Mouse (Mus musculus): ENCODE measurements around the gene Trim7. TPM values are rescaled to one million over a fixed set of nuclear protein-coding genes. Genes with fewer than 3 reads are reported as not detected.
"Not testable (repeated sequence)": the region's sequence is repeated elsewhere in the genome, so short reads cannot be mapped to it uniquely, and the experiment has no call there.

Trim7 gene
- polyA plus RNA-seq, 1 experiment, result 12.6 TPM

DNA sequence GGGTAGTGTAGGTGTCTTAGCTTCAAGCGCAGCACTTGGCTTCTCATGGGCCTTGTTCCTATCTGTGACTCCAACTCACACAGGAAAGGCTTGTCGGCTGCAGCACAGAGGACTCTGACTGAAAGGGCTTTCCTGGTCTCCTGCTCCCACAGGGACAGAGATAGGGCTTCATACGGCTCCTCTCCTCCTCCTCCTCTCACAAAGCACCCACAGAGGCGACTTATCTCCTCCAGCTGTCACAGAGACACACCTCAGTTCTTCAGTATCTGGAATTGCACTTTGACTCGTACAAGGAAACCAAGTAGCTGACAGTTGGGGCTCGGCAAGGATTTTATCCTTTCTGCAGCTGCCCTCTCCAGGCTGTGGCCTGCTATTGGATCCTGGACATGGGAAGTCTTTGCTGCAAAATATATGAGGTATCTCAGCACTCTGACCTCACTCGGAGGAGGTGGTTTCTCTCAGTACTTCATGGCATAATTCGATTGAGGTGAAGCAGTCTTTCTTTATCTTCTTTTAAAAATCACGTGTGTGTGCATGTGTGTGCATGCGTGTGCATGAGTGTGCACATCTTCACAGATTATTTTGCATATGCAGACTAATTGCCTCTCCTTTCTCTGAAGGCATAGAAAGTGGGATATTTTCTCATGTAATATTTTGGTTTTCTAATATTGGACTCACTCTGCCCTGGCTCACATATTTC lies 47.8 kb downstream of the Trim7 start:
- 26% methylated on average over 10 of the region's 10 CpGs for WGBS
- H3K4me3 ChIP-seq (ENCODE audit: low read depth, low read length), result no peak overlapping the region; the same call in 1 of the 2 replicates
- no peaks in the 10 kb centered on the region for H3K27me3 ChIP-seq (ENCODE audit: control insufficient read depth, insufficient read depth, low read length)
- peak overlapping the region; percentile 94 for H3K27ac ChIP-seq (ENCODE audit: insufficient read depth, low read depth, low read length)
- TF ChIP-seq CTCF (IDR thresholded peaks at IDR 0.05; ENCODE audit: extremely low read depth, insufficient read length, insufficient replicate concordance, low read depth, low read length), result peak; percentile 52; the same call in 1 of the 2 replicates
- TF ChIP-seq POLR2A (IDR thresholded peaks at IDR 0.05; ENCODE audit: low read depth, low read length), result peak; percentile 30; the same call in 1 of the 2 replicates
- H3K4me1 ChIP-seq (ENCODE audit: control insufficient read depth, insufficient read depth, insufficient read length, low read length), result peaks cover 10% of the 10 kb centered on the region; the same call in 1 of the 2 replicates
- H3K36me3 ChIP-seq (ENCODE audit: control insufficient read depth, insufficient read depth, low read length), result no peaks in the 10 kb centered on the region

GRCm38 (mm10) chr11:48874465-48874864 lies 48.5 kb downstream of the Trim7 start:
- H3K27me3 ChIP-seq (ENCODE audit: control insufficient read depth, insufficient read depth, low read length), result no peaks in the 10 kb centered on the region
- no peak for TF ChIP-seq CTCF (IDR thresholded peaks at IDR 0.05; ENCODE audit: extremely low read depth, insufficient read length, insufficient replicate concordance, low read depth, low read length)
- TF ChIP-seq POLR2A (IDR thresholded peaks at IDR 0.05; ENCODE audit: low read depth, low read length), result no peak
- WGBS, result 0% methylated on average over 4 of the region's 4 CpGs
- H3K4me3 ChIP-seq (ENCODE audit: low read depth, low read length), result no peak overlapping the region
- H3K36me3 ChIP-seq (ENCODE audit: control insufficient read depth, insufficient read depth, low read length), result no peaks in the 10 kb centered on the region
- peaks cover 8% of the 10 kb centered on the region; the same call in 1 of the 2 replicates for H3K4me1 ChIP-seq (ENCODE audit: control insufficient read depth, insufficient read depth, insufficient read length, low read length)
- H3K27ac ChIP-seq (ENCODE audit: insufficient read depth, low read depth, low read length), result no peak overlapping the region

- H3K27ac ChIP-seq (ENCODE audit: insufficient read depth, low read depth, low read length); H3K36me3 ChIP-seq (ENCODE audit: control insufficient read depth, insufficient read depth, low read length); H3K4me1 ChIP-seq (ENCODE audit: control insufficient read depth, insufficient read depth, insufficient read length, low read length); H3K27me3 ChIP-seq (ENCODE audit: control insufficient read depth, insufficient read depth, low read length); H3K4me3 ChIP-seq (ENCODE audit: low read depth, low read length): not testable (repeated sequence)
- WGBS, result 93% methylated on average over 1 of the region's 1 CpGs
Measured at GRCm38 (mm10) chr11:48875343-48875837, 49.5 kb downstream of the Trim7 start.

DNA sequence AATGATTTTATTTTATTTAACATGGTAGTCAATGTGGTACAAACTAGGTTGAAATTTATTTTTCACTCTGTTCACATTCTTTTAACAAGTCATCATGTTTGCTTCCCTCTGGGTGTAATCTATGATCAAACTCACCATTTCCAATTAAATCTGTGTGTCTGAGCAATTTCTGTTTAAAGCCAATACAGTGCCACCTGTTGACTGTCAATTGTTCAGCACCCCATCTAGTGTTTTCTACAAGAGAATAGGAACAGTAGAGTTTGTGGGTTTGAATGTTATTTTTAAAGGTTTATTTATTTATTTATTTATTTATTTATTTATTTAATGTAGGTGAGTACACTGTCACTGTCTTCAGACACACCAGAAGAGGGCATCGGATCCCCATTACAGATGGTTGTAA lies 50.7 kb downstream of the Trim7 start:
- H3K27ac ChIP-seq (ENCODE audit: insufficient read depth, low read depth, low read length), result no peak overlapping the region
- 92% methylated on average over 1 of the region's 1 CpGs for WGBS
- no peak for TF ChIP-seq CTCF (IDR thresholded peaks at IDR 0.05; ENCODE audit: extremely low read depth, insufficient read length, insufficient replicate concordance, low read depth, low read length)
- TF ChIP-seq POLR2A (IDR thresholded peaks at IDR 0.05; ENCODE audit: low read depth, low read length), result no peak

GRCm38 (mm10) chr11:48898812-48899431 lies 73.0 kb downstream of the Trim7 start:
- Histone ChIP-seq H3K36me3 (ENCODE audit: control insufficient read depth, insufficient read depth, low read length) (peaks cover 3% of the 10 kb centered on the region; the same call in 1 of the 2 replicates), H3K27ac (ENCODE audit: insufficient read depth, low read depth, low read length) (peak overlapping the region; percentile 84), H3K27me3 (ENCODE audit: control insufficient read depth, insufficient read depth, low read length) (no peaks in the 10 kb centered on the region), H3K4me3 (ENCODE audit: low read depth, low read length) (no peak overlapping the region), H3K4me1 (ENCODE audit: control insufficient read depth, insufficient read depth, insufficient read length, low read length) (peaks cover 16% of the 10 kb centered on the region)
- 15% methylated on average over 2 of the region's 2 CpGs for WGBS
- no peak for TF ChIP-seq CTCF (IDR thresholded peaks at IDR 0.05; ENCODE audit: extremely low read depth, insufficient read length, insufficient replicate concordance, low read depth, low read length)
- TF ChIP-seq POLR2A (IDR thresholded peaks at IDR 0.05; ENCODE audit: low read depth, low read length), result no peak

More for the DNA sequence above, 50.7 kb downstream of the Trim7 start:
- no peak overlapping the region for H3K4me3 ChIP-seq (ENCODE audit: low read depth, low read length)
- H3K4me1 ChIP-seq (ENCODE audit: control insufficient read depth, insufficient read depth, insufficient read length, low read length), result peaks cover 8% of the 10 kb centered on the region; the same call in 1 of the 2 replicates
- H3K27me3 ChIP-seq (ENCODE audit: control insufficient read depth, insufficient read depth, low read length), result no peaks in the 10 kb centered on the region
- H3K36me3 ChIP-seq (ENCODE audit: control insufficient read depth, insufficient read depth, low read length), result no peaks in the 10 kb centered on the region

DNA sequence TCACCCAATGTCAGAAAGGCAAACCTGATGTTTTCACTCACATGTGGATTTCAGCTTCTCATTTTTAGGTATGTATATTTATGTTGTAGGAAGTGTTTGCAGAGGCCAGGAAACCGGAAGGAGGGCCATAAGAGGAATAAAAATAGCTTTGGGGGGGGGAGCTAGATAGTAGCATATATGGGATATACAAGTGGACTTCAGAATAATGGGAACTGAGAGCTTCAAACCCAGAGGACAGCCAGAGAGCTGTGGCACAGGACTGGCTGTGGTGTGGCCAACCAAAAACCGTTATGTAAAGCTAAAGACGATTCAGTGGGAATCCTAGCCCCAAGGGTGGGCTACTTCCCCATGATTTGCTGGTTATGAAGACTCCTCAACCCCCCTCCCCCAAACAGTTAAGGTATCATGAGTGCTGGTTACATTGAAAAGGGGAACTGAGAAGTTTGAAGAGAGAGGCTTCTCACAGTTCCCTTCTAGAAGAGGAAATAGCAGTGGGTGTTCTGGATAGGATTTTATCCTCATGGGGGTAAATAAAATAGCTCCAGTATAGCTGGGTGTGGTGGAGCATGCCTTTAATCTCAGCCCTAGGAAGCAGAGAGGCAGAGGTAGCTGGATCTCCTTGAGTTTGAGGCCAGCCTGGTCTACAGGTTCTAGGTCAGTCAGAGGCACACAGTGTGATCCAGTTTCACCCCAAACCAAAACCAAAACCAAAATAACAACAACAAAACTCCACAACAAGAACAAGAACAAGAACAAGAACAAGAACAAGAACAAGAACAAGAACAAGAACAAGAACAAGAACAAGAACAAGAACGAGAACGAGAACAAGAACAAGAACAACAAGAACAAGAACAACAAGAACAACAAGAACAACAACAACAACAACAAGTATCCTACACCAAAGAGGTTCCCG lies 75.0 kb downstream of the Trim7 start:
- 80% methylated on average over 6 of the region's 6 CpGs for WGBS
- Histone ChIP-seq H3K4me3 (ENCODE audit: low read depth, low read length) (peak overlapping the region; percentile 38; the same call in 1 of the 2 replicates), H3K4me1 (ENCODE audit: control insufficient read depth, insufficient read depth, insufficient read length, low read length) (peaks cover 16% of the 10 kb centered on the region), H3K27ac (ENCODE audit: insufficient read depth, low read depth, low read length) (peak overlapping the region; percentile 93)
- not testable (repeated sequence) for H3K36me3 ChIP-seq (ENCODE audit: control insufficient read depth, insufficient read depth, low read length); H3K27me3 ChIP-seq (ENCODE audit: control insufficient read depth, insufficient read depth, low read length)

DNA sequence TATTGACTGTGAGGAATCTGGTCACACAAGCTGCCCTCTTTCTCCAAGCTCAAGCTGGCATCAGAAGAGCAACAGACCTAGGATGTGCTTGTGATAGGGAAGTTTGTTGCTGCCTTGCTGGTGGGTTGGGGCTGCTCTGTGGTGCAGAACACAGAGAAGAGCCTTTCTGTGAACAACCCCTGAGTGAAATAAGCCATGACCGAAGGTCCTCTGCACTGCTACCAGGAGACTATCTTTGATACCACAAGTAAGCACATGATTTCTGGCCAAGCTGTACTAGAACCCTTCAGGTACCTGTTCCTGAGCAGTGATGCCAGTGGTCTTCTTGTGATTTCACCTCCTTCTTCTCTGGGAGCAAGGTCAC lies 75.6 kb downstream of the Trim7 start:
- Histone ChIP-seq H3K27ac (ENCODE audit: insufficient read depth, low read depth, low read length) (peak overlapping the region; percentile 93), H3K4me3 (ENCODE audit: low read depth, low read length) (peak overlapping the region; percentile 32; the same call in 1 of the 2 replicates), H3K4me1 (ENCODE audit: control insufficient read depth, insufficient read depth, insufficient read length, low read length) (peaks cover 16% of the 10 kb centered on the region)
- WGBS, result 47% methylated on average over 1 of the region's 1 CpGs
- not testable (repeated sequence) for H3K27me3 ChIP-seq (ENCODE audit: control insufficient read depth, insufficient read depth, low read length); H3K36me3 ChIP-seq (ENCODE audit: control insufficient read depth, insufficient read depth, low read length)

Other genes with a start within 250 kb of the Trim7 start
- gene Rack1, start 25.8 kb upstream of the Trim7 start, polyA plus RNA-seq (2012; rRNA removed), result 1,479 and 1,553 TPM in 2 replicates
- 10.0 and 18.7 TPM in 2 replicates for gene Trim41, start 8.8 kb upstream of the Trim7 start, polyA plus RNA-seq (2012; rRNA removed)
- 3.3 and 3.9 TPM in 2 replicates for gene Gm12184, start 515 bp downstream of the Trim7 start, polyA plus RNA-seq (2012; rRNA removed)
- gene Irgm1, start 45.5 kb downstream of the Trim7 start, polyA plus RNA-seq (2012; rRNA removed), result 1.8 and 7.4 TPM in 2 replicates
- 0.38 and 3.1 TPM in 2 replicates for gene Gm5431, start 76.1 kb downstream of the Trim7 start, polyA plus RNA-seq (2012; rRNA removed)
- 5.0 and 10.9 TPM in 2 replicates for gene Psme2b, start 120.0 kb downstream of the Trim7 start, polyA plus RNA-seq (2012; rRNA removed)
- 0.03 and 0.47 TPM in 2 replicates for gene Olfr56, start 152.7 kb downstream of the Trim7 start, polyA plus RNA-seq (2012; rRNA removed)
- 0.94 and 1.3 TPM in 2 replicates for gene 9930111J21Rik1, start 153.3 kb downstream of the Trim7 start, polyA plus RNA-seq (2012; rRNA removed)
- gene Gm12185, start 166.1 kb downstream of the Trim7 start, polyA plus RNA-seq (2012; rRNA removed), result 0.01 and 0.13 TPM in 2 replicates
- 0.17 and 0.29 TPM in 2 replicates for gene Tgtp1, start 168.0 kb downstream of the Trim7 start, polyA plus RNA-seq (2012; rRNA removed)
- 0.48 and 0.85 TPM in 2 replicates for gene 9930111J21Rik2, start 225.1 kb downstream of the Trim7 start, polyA plus RNA-seq (2012; rRNA removed)
- gene Tgtp2, start 238.1 kb downstream of the Trim7 start, polyA plus RNA-seq (2012; rRNA removed), result 0.72 and 1.8 TPM in 2 replicates

Data from small intestine, adult 2 months (tissue).